Mouse (Mus musculus): ENCODE measurements around the gene Stx1b. TPM values are rescaled to one million over a fixed set of nuclear protein-coding genes. Genes with fewer than 3 reads are reported as not detected.
A peak's percentile ranks its signal among the peaks of the same experiment; 100 is the strongest.

Stx1b gene
- polyA plus RNA-seq, 1 experiment = 0.20 TPM

GRCm38 (mm10) chr7:127785308-127785707 is 39.0 kb downstream of the Stx1b start, which contains the start of gene Gm49388:
Gene Gm49388, plus strand, starts transcription at chr7:127785608.
- Histone ChIP-seq H3K4me2 (ENCODE audit: low read depth) (no peak within 1 kb of the TSS), H3K4me3 (no peak within 1 kb of the TSS), H3K79me2 (ENCODE audit: control insufficient read depth, insufficient read depth) (peaks cover 5% of the 10 kb centered on the region), H3K36me3 (ENCODE audit: control insufficient read depth, insufficient read depth) (peaks cover 70% of the 10 kb centered on the region), H3K27me3 (ENCODE audit: control insufficient read depth, insufficient read depth, insufficient read length) (no peaks in the 10 kb centered on the region), H3ac (ENCODE audit: control insufficient read depth, insufficient read length) (no peak within 1 kb of the TSS)
- TF ChIP-seq REST (IDR thresholded peaks at IDR 0.05; ENCODE audit: insufficient read depth, insufficient read length) (no peak), E2F4 (IDR thresholded peaks at IDR 0.05; ENCODE audit: insufficient read depth) (no peak), USF1 (IDR thresholded peaks at IDR 0.05; ENCODE audit: low read depth) (no peak), MYOG (IDR thresholded peaks at IDR 0.05; ENCODE audit: control insufficient read depth in 1 of 3, insufficient read depth in 1 of 3, insufficient read length in 2 of 3, low read depth in 2 of 3) (no peak), TCF3 (IDR thresholded peaks at IDR 0.05; ENCODE audit: insufficient read length, low read depth) (no peak), CEBPB (IDR thresholded peaks at IDR 0.05; ENCODE audit: insufficient read depth, poor library complexity, severe bottlenecking) (no peak), MYOD1 (IDR thresholded peaks at IDR 0.05; ENCODE audit: control insufficient read depth in 1 of 3, insufficient read length in 2 of 3, low read depth in 2 of 3) (no peak), SRF (IDR thresholded peaks at IDR 0.05; ENCODE audit: control insufficient read depth, insufficient read length, low read depth) (no peak), POLR2A (IDR thresholded peaks at IDR 0.05; ENCODE audit: insufficient read length, low read depth) (no peak), POLR2AphosphoS2 (IDR thresholded peaks at IDR 0.05; ENCODE audit: insufficient read length, low read depth) (no peak), TCF12 (IDR thresholded peaks at IDR 0.05; ENCODE audit: insufficient read depth, poor library complexity, severe bottlenecking) (no peak), MAX (IDR thresholded peaks at IDR 0.05; ENCODE audit: low read depth) (no peak)

GRCm38 (mm10) chr7:127778350-127778749 is 46.0 kb downstream of the Stx1b start:
- H3K79me2 ChIP-seq (ENCODE audit: control insufficient read depth, insufficient read depth) = peaks cover 26% of the 10 kb centered on the region
- H3K27me3 ChIP-seq (ENCODE audit: control insufficient read depth, insufficient read depth, insufficient read length) = no peaks in the 10 kb centered on the region
- H3K36me3 ChIP-seq (ENCODE audit: control insufficient read depth, insufficient read depth) = peaks cover 31% of the 10 kb centered on the region
- TF ChIP-seq TCF12 (IDR thresholded peaks at IDR 0.05; ENCODE audit: insufficient read depth, poor library complexity, severe bottlenecking) = no peak
- TF ChIP-seq MYOD1 (IDR thresholded peaks at IDR 0.05; ENCODE audit: control insufficient read depth in 1 of 3, insufficient read length in 2 of 3, low read depth in 2 of 3) = no peak
- no peak for TF ChIP-seq MYOG (IDR thresholded peaks at IDR 0.05; ENCODE audit: control insufficient read depth in 1 of 3, insufficient read depth in 1 of 3, insufficient read length in 2 of 3, low read depth in 2 of 3)
- no peak for TF ChIP-seq POLR2AphosphoS2 (IDR thresholded peaks at IDR 0.05; ENCODE audit: insufficient read length, low read depth)
- no peak for TF ChIP-seq REST (IDR thresholded peaks at IDR 0.05; ENCODE audit: insufficient read depth, insufficient read length)
- no peak for TF ChIP-seq SRF (IDR thresholded peaks at IDR 0.05; ENCODE audit: control insufficient read depth, insufficient read length, low read depth)
- TF ChIP-seq POLR2A (IDR thresholded peaks at IDR 0.05; ENCODE audit: insufficient read length, low read depth) = no peak
- TF ChIP-seq TCF3 (IDR thresholded peaks at IDR 0.05; ENCODE audit: insufficient read length, low read depth) = no peak
- peak overlapping the region; percentile 95 for H3K4me2 ChIP-seq (ENCODE audit: low read depth)
- peak overlapping the region; percentile 91 for H3K4me3 ChIP-seq
- peak overlapping the region; percentile 94 for H3ac ChIP-seq (ENCODE audit: control insufficient read depth, insufficient read length)

- peak; percentile 26 for TF ChIP-seq POLR2A (IDR thresholded peaks at IDR 0.05; ENCODE audit: insufficient read length, low read depth)
- no peak for TF ChIP-seq MAX (IDR thresholded peaks at IDR 0.05; ENCODE audit: low read depth)
- no peak for TF ChIP-seq TCF12 (IDR thresholded peaks at IDR 0.05; ENCODE audit: insufficient read depth, poor library complexity, severe bottlenecking)
- no peak for TF ChIP-seq TCF3 (IDR thresholded peaks at IDR 0.05; ENCODE audit: insufficient read length, low read depth)
- TF ChIP-seq USF1 (IDR thresholded peaks at IDR 0.05; ENCODE audit: low read depth) = no peak
- TF ChIP-seq REST (IDR thresholded peaks at IDR 0.05; ENCODE audit: insufficient read depth, insufficient read length) = no peak
Observed at GRCm38 (mm10) chr7:127777474-127778266, 46.7 kb downstream of the Stx1b start.

GRCm38 (mm10) chr7:127776878-127777473 is 47.4 kb downstream of the Stx1b start:
- Histone ChIP-seq H3K4me2 (ENCODE audit: low read depth) (peak overlapping the region; percentile 79), H3K27me3 (ENCODE audit: control insufficient read depth, insufficient read depth, insufficient read length) (no peaks in the 10 kb centered on the region), H3K36me3 (ENCODE audit: control insufficient read depth, insufficient read depth) (peaks cover 22% of the 10 kb centered on the region), H3K79me2 (ENCODE audit: control insufficient read depth, insufficient read depth) (peaks cover 21% of the 10 kb centered on the region), H3K4me3 (peak overlapping the region; percentile 91), H3ac (ENCODE audit: control insufficient read depth, insufficient read length) (peak overlapping the region; percentile 94)
- TF ChIP-seq POLR2A (IDR thresholded peaks at IDR 0.05; ENCODE audit: insufficient read length, low read depth) (peak; percentile 44), TCF12 (IDR thresholded peaks at IDR 0.05; ENCODE audit: insufficient read depth, poor library complexity, severe bottlenecking) (no peak), USF1 (IDR thresholded peaks at IDR 0.05; ENCODE audit: low read depth) (no peak), MYOD1 (IDR thresholded peaks at IDR 0.05; ENCODE audit: control insufficient read depth in 1 of 3, insufficient read length in 2 of 3, low read depth in 2 of 3) (peak in 2 of 3 experiments; percentile 76 to 78), E2F4 (IDR thresholded peaks at IDR 0.05; ENCODE audit: insufficient read depth) (peak; percentile 33), CEBPB (IDR thresholded peaks at IDR 0.05; ENCODE audit: insufficient read depth, poor library complexity, severe bottlenecking) (no peak), POLR2AphosphoS2 (IDR thresholded peaks at IDR 0.05; ENCODE audit: insufficient read length, low read depth) (peak; percentile 90), MYOG (IDR thresholded peaks at IDR 0.05; ENCODE audit: control insufficient read depth in 1 of 3, insufficient read depth in 1 of 3, insufficient read length in 2 of 3, low read depth in 2 of 3) (peak in 2 of 3 experiments; percentile 81 to 89), TCF3 (IDR thresholded peaks at IDR 0.05; ENCODE audit: insufficient read length, low read depth) (no peak), SRF (IDR thresholded peaks at IDR 0.05; ENCODE audit: control insufficient read depth, insufficient read length, low read depth) (no peak)

More at GRCm38 (mm10) chr7:127777474-127778266, 46.7 kb downstream of the Stx1b start:
- peak overlapping the region; percentile 95 for H3K4me2 ChIP-seq (ENCODE audit: low read depth)
- no peaks in the 10 kb centered on the region for H3K27me3 ChIP-seq (ENCODE audit: control insufficient read depth, insufficient read depth, insufficient read length)
- peaks cover 28% of the 10 kb centered on the region for H3K36me3 ChIP-seq (ENCODE audit: control insufficient read depth, insufficient read depth)
- H3ac ChIP-seq (ENCODE audit: control insufficient read depth, insufficient read length) = peak overlapping the region; percentile 94
- H3K4me3 ChIP-seq = peak overlapping the region; percentile 91
- H3K79me2 ChIP-seq (ENCODE audit: control insufficient read depth, insufficient read depth) = peaks cover 26% of the 10 kb centered on the region

All from myocyte (in vitro differentiated cells).